Mouse (Mus musculus) neural tube, embryonic 11.5 days (tissue): ENCODE data around the gene Trpc5os. TPM values are rescaled to one million over a fixed set of nuclear protein-coding genes. Genes with fewer than 3 reads are reported as not detected.

Experiments used
- ATAC-seq: fragments of 200-750 bp; cut with Nextera tagmentation; 2 replicates; pipeline ENCODE4 v1.8.0; 2017; ENCODE audit warnings: moderate number of reproducible peaks, mild to moderate bottlenecking, moderate TSS enrichment, moderate library complexity; ENCODE audit not compliant: insufficient read depth, low FRiP score, low TSS enrichment
- DNase-seq: peaks from one replicate; pipeline ENCODE4 v3.0.0-alpha.2; 2015; ENCODE audit warnings: low spot score
- H3K27ac ChIP-seq: fragments of 300-500 bp; sonication (generic); 2 replicates; pipeline ENCODE4 v1.5.1; 2014; ENCODE audit warnings: low read depth, mild to moderate bottlenecking, low read length
- H3K27me3 ChIP-seq: fragments of 300-500 bp; sonication (generic); 2 replicates; pipeline ENCODE4 v1.6.1; 2014; ENCODE audit warnings: mild to moderate bottlenecking, low read length, mixed read lengths; ENCODE audit not compliant: control insufficient read depth, insufficient read depth
- H3K36me3 ChIP-seq: fragments of 300-500 bp; sonication (generic); 2 replicates; pipeline ENCODE4 v1.6.1; 2014; ENCODE audit warnings: mild to moderate bottlenecking, low read length, moderate library complexity, mixed read lengths; ENCODE audit not compliant: control insufficient read depth, insufficient read depth
- H3K4me1 ChIP-seq: fragments of 300-500 bp; sonication (generic); 2 replicates; pipeline ENCODE4 v1.6.1; 2014; ENCODE audit warnings: low read length, mixed read lengths; ENCODE audit not compliant: control insufficient read depth, insufficient read depth
- H3K4me2 ChIP-seq: fragments of 300-500 bp; sonication (generic); 2 replicates; pipeline ENCODE4 v1.6.1; 2014; ENCODE audit warnings: low read depth, mild to moderate bottlenecking, moderate library complexity
- H3K4me3 ChIP-seq: fragments of 300-500 bp; sonication (generic); 2 replicates; pipeline ENCODE4 v1.5.1; 2014; ENCODE audit warnings: low read depth, low read length
- H3K9ac ChIP-seq: fragments of 300-500 bp; sonication (generic); 2 replicates; pipeline ENCODE4 v1.6.1; 2014; ENCODE audit warnings: mild to moderate bottlenecking, low read length
- H3K9me3 ChIP-seq: fragments of 300-500 bp; sonication (generic); 2 replicates; pipeline ENCODE4 v1.6.1; 2016; ENCODE audit warnings: low read length; ENCODE audit not compliant: control insufficient read depth
- WGBS: fragments of 180-500 bp; shearing (Covaris S2); extraction: QIAGEN DNeasy Blood & Tissue Kit; methylation state at CpG from one replicate; pipeline ENCODE4 v1.1.7; 2014; 5-methylcytosine and 5-hydroxymethylcytosine counted together
- polyA plus RNA-seq: library from polyadenylated mRNA; unstranded; fragments of >200 nt; fragmentation: Nextera tagmentation; extraction: Ambion mirVana; gene quantifications from 2 replicates; pipeline ENCODE4 v1.2.1, GENCODE M21; 2014

Gene Trpc5os
- not detected in 2 replicates for polyA plus RNA-seq

DNA sequence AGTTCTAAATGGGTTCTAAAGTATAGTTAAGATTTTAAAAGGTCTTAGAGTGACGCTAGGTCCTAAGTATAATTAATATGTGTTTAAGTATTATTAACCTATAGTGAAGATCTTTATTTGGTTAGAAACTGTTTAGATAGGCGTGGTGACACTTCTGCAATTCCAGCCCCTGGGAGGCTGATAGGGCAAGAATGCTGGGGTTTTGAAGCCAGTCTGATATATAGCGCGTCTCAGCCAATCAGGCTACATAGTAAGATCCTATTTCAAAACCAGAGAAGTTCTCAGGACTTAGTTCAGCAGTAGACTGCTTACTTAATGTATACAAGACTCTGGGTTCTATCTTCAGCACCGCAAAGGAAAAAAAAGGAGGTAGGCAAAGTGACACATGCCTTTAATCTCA is at the start of gene Trpc5os:
Gene Trpc5os (plus strand): TSS at position 301 of the 400 bp plus-strand sequence.
- H3K27ac ChIP-seq, result no peak within 1 kb of the TSS
- H3K27me3 ChIP-seq, result no peaks in the 10 kb centered on the region
- H3K4me1 ChIP-seq, result no peaks in the 10 kb centered on the region
- no peaks in the 10 kb centered on the region for H3K36me3 ChIP-seq
- WGBS, result 80% methylated on average over 5 of the region's 5 CpGs
- DNase-seq (no peak), ATAC-seq (no peak)
- no peak within 1 kb of the TSS for H3K4me3 ChIP-seq
- H3K9ac ChIP-seq, result no peak within 1 kb of the TSS
- H3K9me3 ChIP-seq, result no peaks in the 10 kb centered on the region
- no peak within 1 kb of the TSS for H3K4me2 ChIP-seq

DNA sequence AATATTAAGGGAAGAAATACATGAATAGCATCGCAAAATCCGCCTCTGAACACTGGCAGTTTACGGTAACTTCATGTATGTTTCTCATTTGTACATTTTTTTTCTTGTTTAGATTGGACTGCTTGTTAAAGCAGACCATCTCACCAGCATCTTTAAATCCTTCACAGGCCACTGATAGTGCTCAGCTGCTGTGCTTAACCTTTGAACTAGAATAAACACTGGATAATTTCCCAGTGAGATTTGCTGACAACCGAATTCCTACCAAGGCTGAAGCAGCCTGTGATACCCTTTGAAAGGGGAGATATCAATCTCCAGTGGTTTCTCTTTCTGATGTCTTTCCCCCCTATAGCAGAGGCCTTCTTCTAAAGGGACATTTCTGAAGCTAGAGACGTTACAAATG is 48.3 kb upstream of the Trpc5os start:
- Histone ChIP-seq H3K4me2 (no peak overlapping the region), H3K27ac (no peak overlapping the region), H3K36me3 (no peaks in the 10 kb centered on the region), H3K9me3 (no peaks in the 10 kb centered on the region), H3K4me3 (no peak overlapping the region), H3K9ac (no peak overlapping the region), H3K27me3 (no peaks in the 10 kb centered on the region), H3K4me1 (no peaks in the 10 kb centered on the region)
- ATAC-seq (no peak), DNase-seq (no peak)
- WGBS, result 80% methylated on average over 5 of the region's 5 CpGs

DNA sequence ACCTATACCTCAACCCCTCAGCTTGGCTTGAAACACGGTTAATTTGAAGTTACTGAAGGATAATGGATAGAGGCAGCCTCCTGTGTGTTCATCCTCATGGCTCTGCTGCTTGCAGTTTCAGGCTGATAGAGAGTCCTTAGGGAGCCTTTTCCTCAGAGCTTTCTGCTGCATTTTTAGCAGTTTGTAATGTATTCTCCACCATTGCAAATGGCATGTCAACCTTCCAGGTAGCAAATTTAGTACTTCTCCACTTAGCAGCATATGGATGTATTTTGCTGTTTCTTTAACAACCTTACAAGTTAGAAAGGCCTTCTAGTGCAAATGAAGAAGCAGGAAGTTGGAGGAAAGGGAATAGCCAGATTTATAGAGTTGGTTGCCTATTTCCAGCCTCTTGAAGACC is 36.1 kb upstream of the Trpc5os start:
- Histone ChIP-seq H3K9me3 (no peaks in the 10 kb centered on the region), H3K9ac (no peak overlapping the region), H3K4me2 (no peak overlapping the region), H3K27me3 (no peaks in the 10 kb centered on the region), H3K27ac (no peak overlapping the region), H3K4me1 (no peaks in the 10 kb centered on the region), H3K4me3 (no peak overlapping the region), H3K36me3 (no peaks in the 10 kb centered on the region)
- DNase-seq (no peak), ATAC-seq (no peak)
- 55% methylated on average over 1 of the region's 1 CpGs for WGBS

DNA sequence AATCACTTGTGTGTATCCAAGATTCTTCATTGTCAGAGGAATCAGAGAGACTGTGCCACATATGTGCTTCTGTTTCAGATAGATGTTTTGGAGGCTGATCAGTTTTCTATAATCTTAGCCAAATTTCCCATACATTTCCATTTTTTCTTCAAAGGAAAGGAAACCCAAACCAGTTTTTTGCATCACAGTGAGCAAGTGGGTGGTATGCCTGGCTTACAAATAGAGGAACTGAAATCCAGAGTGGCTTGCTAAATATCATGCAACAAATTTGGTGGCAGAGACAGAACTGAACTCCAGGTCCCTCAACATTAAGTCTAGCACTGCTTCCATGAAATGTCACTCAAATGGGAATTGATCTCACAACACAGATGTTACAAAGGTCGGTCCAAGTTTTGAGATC is 35.3 kb upstream of the Trpc5os start:
- Histone ChIP-seq H3K27me3 (no peaks in the 10 kb centered on the region), H3K27ac (no peak overlapping the region), H3K9me3 (no peaks in the 10 kb centered on the region), H3K36me3 (no peaks in the 10 kb centered on the region), H3K4me1 (no peaks in the 10 kb centered on the region), H3K9ac (no peak overlapping the region), H3K4me2 (no peak overlapping the region), H3K4me3 (no peak overlapping the region)
- DNase-seq (no peak), ATAC-seq (no peak)
- WGBS, result 77% methylated on average over 1 of the region's 1 CpGs

DNA sequence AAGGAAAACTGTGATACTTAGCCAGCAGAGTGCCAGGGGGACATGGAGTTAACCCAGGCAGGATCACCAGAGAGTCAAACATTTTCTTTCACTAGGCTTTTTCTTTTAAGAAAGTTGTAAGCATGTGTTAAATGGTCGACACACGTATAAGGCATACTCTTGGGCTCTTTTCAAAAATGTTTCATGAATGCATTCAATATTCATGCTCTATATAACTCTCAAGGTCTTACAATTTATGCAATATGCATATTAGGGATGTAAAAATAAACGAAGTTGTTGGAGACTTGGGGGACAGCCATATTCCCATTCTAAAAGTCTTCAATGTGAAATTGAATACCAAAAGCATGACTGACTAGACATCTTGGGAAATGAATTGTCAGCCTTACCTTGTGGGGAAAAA is 32.5 kb upstream of the Trpc5os start:
- no peak overlapping the region for H3K9ac ChIP-seq
- WGBS, result 87% methylated on average over 3 of the region's 3 CpGs
- no peaks in the 10 kb centered on the region for H3K27me3 ChIP-seq
- H3K4me2 ChIP-seq, result no peak overlapping the region
- no peaks in the 10 kb centered on the region for H3K36me3 ChIP-seq
- ATAC-seq, result no peak
- H3K9me3 ChIP-seq, result no peaks in the 10 kb centered on the region
- no peak overlapping the region for H3K27ac ChIP-seq
- no peak overlapping the region for H3K4me3 ChIP-seq
- no peak for DNase-seq
- no peaks in the 10 kb centered on the region for H3K4me1 ChIP-seq

DNA sequence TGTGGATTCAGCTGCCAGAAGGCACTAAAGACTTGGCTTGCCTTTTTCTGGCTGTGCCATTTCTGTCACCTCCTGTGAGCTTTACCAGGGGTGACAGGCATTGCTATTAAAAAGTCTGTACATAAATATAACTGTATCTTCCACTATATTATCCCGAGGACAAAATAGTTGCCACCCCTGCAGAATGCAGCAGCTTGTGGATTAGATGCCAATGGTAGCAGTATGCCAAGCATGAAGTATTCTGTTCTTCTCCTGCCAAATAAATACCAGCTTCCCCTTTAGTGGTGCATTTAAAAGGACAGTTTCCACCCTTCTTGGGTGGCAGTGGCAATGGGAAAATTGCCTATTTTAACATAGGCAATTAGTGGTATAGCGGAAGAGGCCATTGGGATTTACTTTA is 8.0 kb downstream of the Trpc5os start:
- H3K4me2 ChIP-seq, result no peak overlapping the region
- H3K36me3 ChIP-seq, result no peaks in the 10 kb centered on the region
- 89% methylated on average over 2 of the region's 2 CpGs for whole genome bisulfite sequencing
- H3K9ac ChIP-seq, result no peak overlapping the region
- DNase-seq (no peak), ATAC-seq (no peak)
- H3K27ac ChIP-seq, result no peak overlapping the region
- no peaks in the 10 kb centered on the region for H3K9me3 ChIP-seq
- no peaks in the 10 kb centered on the region for H3K27me3 ChIP-seq
- H3K4me3 ChIP-seq, result no peak overlapping the region
- H3K4me1 ChIP-seq, result no peaks in the 10 kb centered on the region

DNA sequence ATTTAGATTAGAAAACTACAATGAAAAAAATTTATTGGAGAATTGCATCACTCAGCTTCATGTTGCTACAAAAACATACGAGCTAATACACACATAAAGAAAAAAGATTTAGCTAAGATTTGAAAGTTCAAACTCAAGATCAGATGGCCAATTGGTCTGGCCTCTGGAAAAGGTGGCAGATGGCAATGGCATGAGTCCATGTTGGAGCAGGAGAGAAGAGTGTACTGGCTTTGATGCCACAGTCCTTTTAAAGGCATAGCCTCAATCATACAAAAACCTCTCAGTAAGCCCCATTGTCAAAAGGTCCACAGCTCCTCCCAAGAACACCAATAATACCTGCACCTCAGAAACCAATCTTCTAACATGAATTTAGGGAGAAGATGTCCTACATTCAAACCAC is 35.0 kb downstream of the Trpc5os start:
- WGBS, result 87% methylated on average over 1 of the region's 1 CpGs
- H3K27ac ChIP-seq, result no peak overlapping the region
- ATAC-seq (no peak), DNase-seq (no peak)
- H3K27me3 ChIP-seq, result no peaks in the 10 kb centered on the region
- no peaks in the 10 kb centered on the region for H3K36me3 ChIP-seq
- H3K4me3 ChIP-seq, result no peak overlapping the region
- H3K4me2 ChIP-seq, result no peak overlapping the region
- no peaks in the 10 kb centered on the region for H3K4me1 ChIP-seq
- no peak overlapping the region for H3K9ac ChIP-seq
- no peaks in the 10 kb centered on the region for H3K9me3 ChIP-seq

DNA sequence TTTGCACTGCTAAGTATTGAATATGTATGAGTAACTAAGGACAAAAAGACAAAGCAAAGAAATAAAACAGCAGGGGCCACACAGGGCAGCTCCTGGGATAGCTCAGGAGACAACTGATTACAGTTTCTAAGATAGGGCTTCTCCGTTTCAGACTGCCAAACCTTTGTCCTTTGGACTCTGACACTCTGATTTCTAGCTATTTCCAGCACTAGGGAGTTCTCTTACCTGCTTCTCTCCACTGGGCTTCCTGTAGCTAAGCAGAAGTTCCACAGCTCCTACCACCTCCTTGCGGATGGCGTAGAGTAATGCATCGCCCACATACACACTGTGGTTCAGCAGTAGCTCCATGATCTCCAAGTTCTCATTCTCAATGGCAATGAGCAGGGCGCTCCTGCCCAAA is 66.9 kb downstream of the Trpc5os start:
- 84% methylated on average over 5 of the region's 5 CpGs for WGBS
- DNase-seq (no peak), ATAC-seq (no peak)
- Histone ChIP-seq H3K4me2 (no peak overlapping the region), H3K27me3 (no peaks in the 10 kb centered on the region), H3K4me1 (no peaks in the 10 kb centered on the region), H3K9me3 (no peaks in the 10 kb centered on the region), H3K9ac (no peak overlapping the region), H3K36me3 (no peaks in the 10 kb centered on the region), H3K27ac (no peak overlapping the region), H3K4me3 (no peak overlapping the region)

DNA sequence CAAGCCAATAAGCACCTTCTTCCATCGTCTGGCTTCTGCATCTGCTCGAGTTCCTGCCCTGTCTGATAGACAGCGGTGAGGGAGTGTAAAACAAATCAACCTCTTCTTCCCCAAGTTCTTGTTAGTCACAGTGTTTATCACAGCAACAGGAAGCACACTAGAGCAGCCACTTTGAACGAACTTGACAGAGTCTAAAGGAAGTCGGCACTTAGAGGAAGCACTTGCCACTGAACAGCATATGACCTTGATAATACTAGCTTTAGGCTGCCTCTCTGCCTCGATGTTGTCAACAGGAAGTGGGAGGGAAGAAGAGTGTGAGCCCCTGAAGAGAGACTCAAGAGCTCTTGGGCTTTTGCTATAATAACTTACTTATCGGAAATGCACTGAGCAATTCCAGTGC is 69.7 kb downstream of the Trpc5os start:
- H3K27me3 ChIP-seq, result no peaks in the 10 kb centered on the region
- H3K4me1 ChIP-seq, result no peaks in the 10 kb centered on the region
- H3K4me3 ChIP-seq, result no peak overlapping the region
- 85% methylated on average over 7 of the region's 7 CpGs for WGBS
- no peak overlapping the region for H3K4me2 ChIP-seq
- no peak for ATAC-seq
- no peaks in the 10 kb centered on the region for H3K9me3 ChIP-seq
- H3K27ac ChIP-seq, result no peak overlapping the region
- H3K36me3 ChIP-seq, result no peaks in the 10 kb centered on the region
- no peak for DNase-seq
- no peak overlapping the region for H3K9ac ChIP-seq
